Mouse (Mus musculus) embryonic facial prominence, embryonic 10.5 days (tissue): ENCODE results near the gene Chil5. TPM values are rescaled to one million over a fixed set of nuclear protein-coding genes. Genes with fewer than 3 reads are reported as not detected.
"Not testable (repeated sequence)": the region's sequence is repeated elsewhere in the genome, so short reads cannot be mapped to it uniquely, and the experiment has no call there.

Experiments
- DNase-seq: peaks from one replicate; pipeline ENCODE4 v3.0.0-alpha.2; 2017; ENCODE audit warnings: low spot score
- H3K27ac ChIP-seq: fragments of 300-500 bp; sonication (generic); replicated peaks from 2 replicates; pipeline ENCODE4 v1.5.1; 2016; ENCODE audit warnings: mild to moderate bottlenecking
- H3K27me3 ChIP-seq: fragments of 300-500 bp; sonication (generic); replicated peaks from 2 replicates; pipeline ENCODE4 v1.6.1; 2016; ENCODE audit warnings: low read depth, mild to moderate bottlenecking; ENCODE audit not compliant: poor library complexity, severe bottlenecking
- H3K36me3 ChIP-seq: fragments of 300-500 bp; sonication (generic); replicated peaks from 2 replicates; pipeline ENCODE4 v1.6.1; 2016; ENCODE audit warnings: mild to moderate bottlenecking, moderate library complexity
- H3K4me1 ChIP-seq: fragments of 300-500 bp; sonication (generic); 2 replicates; pipeline ENCODE4 v1.6.1; 2016
- H3K4me3 ChIP-seq: fragments of 300-500 bp; sonication (generic); 2 replicates; pipeline ENCODE4 v1.5.1; 2016; ENCODE audit warnings: mild to moderate bottlenecking, moderate library complexity
- H3K9me3 ChIP-seq: fragments of 300-500 bp; sonication (generic); 2 replicates; pipeline ENCODE4 v1.6.1; 2016; ENCODE audit warnings: mild to moderate bottlenecking
- WGBS: fragments of 180-500 bp; shearing (Covaris S2); methylation state at CpG from one replicate; pipeline ENCODE4 v1.1.7; 2016; 5-methylcytosine and 5-hydroxymethylcytosine counted together
- polyA plus RNA-seq: library from polyadenylated mRNA; unstranded; fragments of >200 nt; fragmentation: Nextera tagmentation; extraction: Ambion mirVana; gene quantifications from 2 replicates; pipeline ENCODE4 v1.2.1, GENCODE M21; 2016

Gene Chil5
- not detected in 2 replicates for polyA plus RNA-seq

DNA sequence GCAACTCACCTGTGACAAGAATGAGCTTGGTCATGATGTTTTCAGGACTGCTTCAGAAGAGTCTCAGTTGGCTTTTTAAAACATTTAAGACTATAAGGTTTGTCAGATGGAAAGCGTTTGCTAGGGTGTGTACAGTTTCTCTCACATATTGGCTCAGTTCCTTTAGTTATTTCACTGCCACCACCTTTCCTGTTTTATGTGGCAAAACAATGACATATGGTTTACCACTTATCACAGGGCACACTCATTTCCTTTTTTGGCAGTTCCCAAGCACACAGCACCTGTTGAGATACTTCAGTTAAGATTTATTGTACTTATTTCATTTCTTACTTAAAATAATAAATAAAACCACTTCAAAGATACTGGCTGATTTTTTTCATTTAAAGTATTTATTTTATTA is at the start of gene Chil5:
TSS of gene Chil5 (minus strand) at position 34 of the 400 bp plus-strand sequence.
- Histone ChIP-seq H3K27me3 (no peaks in the 10 kb centered on the region), H3K4me3 (no peak within 1 kb of the TSS), H3K36me3 (no peaks in the 10 kb centered on the region), H3K27ac (no peak within 1 kb of the TSS), H3K4me1 (no peaks in the 10 kb centered on the region), H3K9me3 (no peaks in the 10 kb centered on the region)
- DNase-seq: no peak
- 93% methylated on average over 1 of the region's 1 CpGs for WGBS

DNA sequence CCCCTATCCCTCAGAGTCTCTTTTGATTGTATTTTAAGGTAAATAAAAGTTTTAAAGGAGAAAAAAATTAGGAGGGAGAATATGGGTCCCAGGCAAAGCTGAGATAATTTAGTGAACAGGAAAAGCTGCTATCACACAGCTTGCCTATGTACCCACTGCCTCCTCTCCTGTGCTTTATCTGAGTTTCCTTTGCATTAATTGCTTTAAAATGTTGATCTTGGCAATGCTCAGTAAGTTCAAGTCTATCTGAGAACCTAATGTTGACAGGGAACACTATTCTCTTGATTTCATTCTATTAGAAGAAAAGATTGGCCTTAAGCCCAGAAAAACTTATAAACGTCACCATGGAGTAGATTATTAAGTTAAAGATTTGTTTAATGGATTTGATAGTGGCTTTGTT is 42.2 kb upstream of the Chil5 start:
- Histone ChIP-seq H3K4me3 (no peak overlapping the region), H3K27ac (no peak overlapping the region), H3K36me3 (no peaks in the 10 kb centered on the region), H3K9me3 (no peaks in the 10 kb centered on the region), H3K27me3 (no peaks in the 10 kb centered on the region), H3K4me1 (no peaks in the 10 kb centered on the region)
- WGBS: 80% methylated on average over 1 of the region's 1 CpGs
- no peak for DNase-seq

DNA sequence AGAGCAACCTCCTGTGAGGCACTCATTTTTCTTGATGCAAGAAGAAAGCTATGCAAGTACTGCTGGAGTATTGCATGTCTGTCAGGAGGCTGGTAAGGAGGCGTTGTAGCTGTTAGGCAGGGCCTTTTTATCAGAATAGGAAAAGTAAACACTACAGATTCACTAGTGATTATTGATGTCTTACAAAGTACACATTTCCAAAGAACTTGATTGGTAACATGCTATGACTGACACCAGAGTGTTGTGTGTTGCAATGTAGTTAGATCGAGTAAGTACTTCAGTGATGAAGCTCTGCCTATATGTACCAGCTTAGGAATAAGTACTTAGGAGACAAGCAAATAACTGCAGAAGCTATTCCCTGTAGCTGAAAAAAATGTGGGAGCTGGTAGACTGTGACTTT is 38.4 kb upstream of the Chil5 start:
- Histone ChIP-seq H3K36me3 (no peaks in the 10 kb centered on the region), H3K27ac (no peak overlapping the region), H3K27me3 (no peaks in the 10 kb centered on the region), H3K4me3 (no peak overlapping the region), H3K4me1 (no peaks in the 10 kb centered on the region), H3K9me3 (no peaks in the 10 kb centered on the region)
- no peak for DNase-seq
- 90% methylated on average over 2 of the region's 2 CpGs for WGBS

DNA sequence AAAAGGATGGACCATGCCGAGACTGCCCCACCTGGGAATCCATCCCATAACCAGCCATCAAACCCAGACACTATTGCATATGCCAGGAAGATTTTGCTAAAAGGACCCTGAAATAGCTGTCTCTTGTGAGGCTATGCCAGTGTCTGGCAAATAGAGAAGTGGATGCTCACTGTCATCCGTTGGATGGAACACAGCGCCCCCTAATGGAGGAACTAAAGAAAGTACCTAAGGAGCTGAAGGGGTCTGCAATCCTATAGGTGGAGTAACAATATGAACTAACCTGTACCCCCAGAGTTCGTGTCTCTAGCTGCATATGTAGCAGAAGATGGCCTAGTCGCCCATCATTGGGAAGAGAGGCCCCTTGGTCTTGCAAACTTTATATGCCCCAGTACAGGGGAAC is 35.1 kb upstream of the Chil5 start:
- 33% methylated on average over 5 of the region's 5 CpGs for WGBS
- H3K4me1 ChIP-seq, H3K27me3 ChIP-seq, DNase-seq, H3K27ac ChIP-seq, H3K4me3 ChIP-seq, H3K9me3 ChIP-seq, H3K36me3 ChIP-seq: not testable (repeated sequence)

DNA sequence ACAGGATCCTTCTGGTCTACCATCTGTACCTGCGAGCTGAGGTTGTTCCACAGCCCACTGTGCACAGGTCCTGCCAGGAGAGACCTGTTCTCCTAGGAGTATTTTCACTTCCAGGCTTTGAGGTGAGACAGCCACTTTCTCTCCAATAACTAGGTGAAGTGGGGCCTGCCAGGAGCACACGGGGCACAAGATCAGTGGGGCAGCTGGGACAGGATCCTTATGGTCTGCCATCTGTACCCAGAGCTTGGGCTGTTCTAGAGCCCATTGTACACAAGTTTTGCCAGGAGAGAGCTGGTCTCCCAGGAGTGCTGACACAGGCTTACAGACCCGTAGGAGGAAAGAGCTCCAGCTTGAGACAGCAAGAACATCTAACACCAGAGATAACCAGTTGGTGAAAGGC is 25.4 kb upstream of the Chil5 start:
- Histone ChIP-seq H3K4me1 (no peaks in the 10 kb centered on the region), H3K27ac (no peak overlapping the region), H3K4me3 (no peak overlapping the region), H3K27me3 (no peaks in the 10 kb centered on the region), H3K9me3 (0 out of 2 replicates have a peak, but pooled peaks cover 2% of the 10 kb centered on the region), H3K36me3 (no peaks in the 10 kb centered on the region)
- 82% methylated on average over 3 of the region's 3 CpGs for WGBS
- no peak for DNase-seq

DNA sequence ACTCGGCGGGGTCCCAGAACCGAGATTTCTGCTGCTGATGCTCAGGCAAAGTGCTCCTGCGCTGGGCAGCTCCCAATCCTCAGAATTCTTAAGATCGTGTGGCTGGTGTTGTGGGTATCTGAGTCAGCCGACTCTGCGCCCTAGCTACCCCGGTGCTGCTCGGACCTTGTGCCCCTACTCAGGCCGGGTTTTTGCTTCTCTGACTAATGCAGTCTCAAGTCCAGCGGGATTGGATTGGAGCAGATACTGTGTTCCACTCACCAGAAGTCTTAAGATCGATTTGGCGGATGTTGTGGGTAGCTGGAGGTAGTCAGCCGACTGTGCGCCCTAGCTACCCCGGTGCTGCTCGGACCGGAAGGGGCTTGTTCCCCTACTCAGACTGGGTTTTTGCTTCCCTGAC is 19.3 kb upstream of the Chil5 start:
- no peaks in the 10 kb centered on the region for H3K27me3 ChIP-seq
- no peak overlapping the region for H3K27ac ChIP-seq
- H3K4me3 ChIP-seq: no peak overlapping the region
- H3K36me3 ChIP-seq: no peaks in the 10 kb centered on the region
- WGBS: 72% methylated on average over 18 of the region's 18 CpGs
- no peak for DNase-seq
- H3K4me1 ChIP-seq: no peaks in the 10 kb centered on the region
- no peaks in the 10 kb centered on the region for H3K9me3 ChIP-seq

DNA sequence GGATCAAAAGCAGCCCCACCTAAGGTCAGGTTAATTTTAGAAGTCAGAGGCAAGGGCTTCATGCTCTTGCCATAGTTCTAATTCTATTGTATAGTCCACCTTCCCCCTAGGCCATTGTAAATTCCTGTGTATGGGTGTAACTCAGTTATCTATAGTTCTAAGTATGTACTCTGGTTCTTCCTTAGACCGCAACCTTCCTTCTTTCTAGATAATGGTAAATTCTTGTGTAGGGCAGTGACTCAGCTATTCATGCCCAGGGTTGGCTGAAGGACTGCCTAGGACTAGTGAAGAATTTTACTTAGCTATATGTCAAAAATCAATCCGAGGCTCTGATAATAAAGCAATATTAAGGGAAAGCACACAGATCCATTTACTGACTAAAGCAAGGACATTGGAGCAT is 7.7 kb upstream of the Chil5 start:
- Histone ChIP-seq H3K4me1 (no peaks in the 10 kb centered on the region), H3K4me3 (no peak overlapping the region), H3K36me3 (no peaks in the 10 kb centered on the region), H3K9me3 (no peaks in the 10 kb centered on the region), H3K27ac (no peak overlapping the region), H3K27me3 (no peaks in the 10 kb centered on the region)
- no peak for DNase-seq
- WGBS: 90% methylated on average over 2 of the region's 2 CpGs

DNA sequence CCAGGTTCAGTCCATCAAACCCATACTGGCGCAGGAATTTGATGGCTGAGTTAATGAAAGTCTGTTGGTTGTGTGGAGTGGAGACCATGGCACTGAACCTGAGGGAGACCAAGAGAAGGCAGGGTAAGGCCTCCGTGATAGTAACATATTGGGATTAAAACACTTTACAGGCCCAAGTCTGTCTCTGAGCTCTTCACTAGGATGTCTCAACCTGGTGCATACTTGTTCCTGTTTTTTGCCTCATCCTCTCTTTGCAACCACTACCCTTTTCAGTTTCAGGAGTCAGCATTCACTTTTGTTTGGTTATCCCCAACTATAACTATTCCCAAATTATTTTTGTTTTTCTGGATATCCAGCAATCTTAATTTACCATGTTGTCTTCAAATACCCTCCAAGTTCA is 8.5 kb downstream of the Chil5 start:
- no peaks in the 10 kb centered on the region for H3K27me3 ChIP-seq
- H3K9me3 ChIP-seq: no peaks in the 10 kb centered on the region
- no peaks in the 10 kb centered on the region for H3K4me1 ChIP-seq
- DNase-seq: no peak
- no peak overlapping the region for H3K4me3 ChIP-seq
- H3K36me3 ChIP-seq: no peaks in the 10 kb centered on the region
- H3K27ac ChIP-seq: no peak overlapping the region
- 90% methylated on average over 2 of the region's 2 CpGs for WGBS

DNA sequence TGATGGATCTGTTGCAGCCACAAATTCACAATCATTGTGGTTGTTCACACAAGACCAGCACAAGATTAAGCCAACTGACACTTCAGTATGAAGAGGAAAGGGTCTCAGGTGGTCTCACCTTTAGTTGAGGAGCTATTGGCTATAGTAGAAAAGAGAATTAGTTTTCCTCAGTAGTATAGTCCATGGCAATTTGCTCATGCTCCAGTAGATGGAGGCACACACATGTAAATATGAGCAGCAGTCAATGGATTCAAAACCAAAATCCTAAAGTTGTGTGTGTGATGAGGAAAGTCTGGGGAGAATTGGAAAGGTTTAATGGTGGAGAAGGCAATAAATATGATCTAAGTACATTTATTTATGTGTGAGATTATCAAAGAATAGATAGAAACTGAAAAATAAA is 10.8 kb downstream of the Chil5 start:
- Histone ChIP-seq H3K4me1 (no peaks in the 10 kb centered on the region), H3K27ac (no peak overlapping the region), H3K27me3 (no peaks in the 10 kb centered on the region), H3K4me3 (no peak overlapping the region), H3K36me3 (no peaks in the 10 kb centered on the region), H3K9me3 (no peaks in the 10 kb centered on the region)
- DNase-seq: no peak

DNA sequence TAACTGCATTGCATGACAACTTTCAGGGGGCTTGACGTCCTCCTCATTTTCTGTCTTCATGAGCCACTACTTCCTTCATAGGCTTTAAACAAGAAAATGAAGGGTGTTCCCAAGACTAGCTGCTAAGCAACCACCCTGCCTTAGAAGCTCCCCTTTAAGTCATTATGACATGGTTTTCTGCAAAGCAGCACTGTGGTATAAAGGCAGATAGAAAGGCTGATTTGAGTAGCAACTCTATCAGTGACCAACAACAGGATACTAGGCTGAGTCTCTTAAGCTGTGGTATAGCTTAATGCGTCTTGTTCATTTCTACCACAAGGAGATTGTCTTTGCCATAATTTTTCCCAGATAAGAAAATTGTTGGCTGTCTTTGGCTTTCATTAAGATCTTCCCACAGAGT is 18.1 kb downstream of the Chil5 start, which contains the start of gene Pifo:
TSS of gene Pifo (minus strand) at position 101 of the 400 bp plus-strand sequence.
- no peaks in the 10 kb centered on the region for H3K36me3 ChIP-seq
- H3K9me3 ChIP-seq: no peaks in the 10 kb centered on the region
- no peaks in the 10 kb centered on the region for H3K27me3 ChIP-seq
- WGBS: 90% methylated on average over 2 of the region's 2 CpGs
- H3K27ac ChIP-seq: no peak within 1 kb of the TSS
- no peaks in the 10 kb centered on the region for H3K4me1 ChIP-seq
- no peak within 1 kb of the TSS for H3K4me3 ChIP-seq
- DNase-seq: no peak

DNA sequence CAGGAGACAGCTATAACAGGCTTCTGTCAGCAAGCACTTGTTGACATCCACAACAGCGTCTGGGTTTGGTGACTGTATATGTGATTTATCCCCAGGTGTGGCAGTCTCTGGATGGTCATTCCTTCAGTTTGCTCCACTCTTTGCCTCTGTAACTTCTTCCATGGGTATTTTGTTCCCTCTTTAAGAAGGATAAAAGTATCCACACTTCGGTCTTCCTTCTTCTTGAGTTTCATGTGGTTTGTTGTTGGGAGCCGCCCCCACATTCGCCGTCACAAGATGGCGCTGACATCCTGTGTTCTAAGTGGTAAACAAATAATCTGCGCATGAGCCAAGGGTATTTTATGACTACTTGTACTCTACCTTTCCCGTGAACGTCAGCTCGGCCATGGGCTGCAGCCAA is 29.3 kb downstream of the Chil5 start:
- DNase-seq, H3K4me1 ChIP-seq, H3K27me3 ChIP-seq, H3K9me3 ChIP-seq, H3K36me3 ChIP-seq, H3K4me3 ChIP-seq, H3K27ac ChIP-seq: not testable (repeated sequence)
- 69% methylated on average over 10 of the region's 10 CpGs for WGBS

DNA sequence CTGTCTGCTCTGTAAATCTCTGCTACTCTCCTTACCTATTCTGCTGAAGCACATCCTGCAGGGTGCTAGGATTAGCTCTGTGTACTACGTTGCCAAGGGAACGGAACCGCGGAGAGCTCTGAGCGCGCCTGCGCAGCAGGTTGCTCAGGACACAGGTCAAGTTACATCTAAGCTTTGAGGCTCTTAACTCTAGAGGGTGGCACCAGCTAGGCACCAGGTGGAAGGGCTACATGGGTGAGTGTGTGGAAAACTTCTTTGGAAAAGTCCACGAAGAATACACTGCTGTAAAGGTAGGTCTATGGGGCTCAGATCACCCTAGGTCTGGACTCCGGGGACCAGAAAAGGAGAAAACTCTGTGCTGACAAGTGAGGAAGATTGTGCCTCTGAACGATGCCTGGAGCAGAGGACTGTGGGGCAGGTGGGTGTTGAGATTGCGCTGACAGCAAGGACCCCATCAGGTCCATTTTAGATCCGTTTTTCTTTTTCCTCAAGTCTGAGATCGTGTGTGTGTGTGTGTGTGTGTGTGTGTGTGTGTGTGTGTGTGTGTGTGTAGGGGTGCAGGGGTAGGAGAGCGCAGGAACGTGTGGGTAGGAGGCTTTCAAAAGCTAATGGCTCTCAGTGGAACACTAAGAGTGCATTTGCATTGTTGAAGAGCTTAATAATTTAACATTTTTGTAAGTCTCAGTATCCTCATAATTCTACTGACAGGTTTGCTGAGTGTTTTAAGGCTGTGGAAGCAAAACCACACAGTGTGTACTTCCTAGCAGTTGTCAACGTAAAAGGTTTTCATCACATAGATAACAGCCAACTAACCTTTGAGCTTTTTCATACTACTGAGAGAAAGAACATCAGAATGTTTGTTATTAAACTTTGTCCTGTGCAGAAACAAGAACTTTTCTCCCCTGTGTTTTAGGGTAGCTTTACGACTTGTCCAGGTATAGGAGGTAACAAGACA is 30.9 kb downstream of the Chil5 start:
- Histone ChIP-seq H3K9me3 (no peaks in the 10 kb centered on the region), H3K27me3 (no peaks in the 10 kb centered on the region), H3K27ac (no peak overlapping the region), H3K4me1 (peaks cover 10% of the 10 kb centered on the region), H3K4me3 (peak overlapping the region; percentile 45), H3K36me3 (no peaks in the 10 kb centered on the region)
- whole genome bisulfite sequencing: 23% methylated on average over 17 of the region's 17 CpGs
- peak; percentile 80 for DNase-seq

DNA sequence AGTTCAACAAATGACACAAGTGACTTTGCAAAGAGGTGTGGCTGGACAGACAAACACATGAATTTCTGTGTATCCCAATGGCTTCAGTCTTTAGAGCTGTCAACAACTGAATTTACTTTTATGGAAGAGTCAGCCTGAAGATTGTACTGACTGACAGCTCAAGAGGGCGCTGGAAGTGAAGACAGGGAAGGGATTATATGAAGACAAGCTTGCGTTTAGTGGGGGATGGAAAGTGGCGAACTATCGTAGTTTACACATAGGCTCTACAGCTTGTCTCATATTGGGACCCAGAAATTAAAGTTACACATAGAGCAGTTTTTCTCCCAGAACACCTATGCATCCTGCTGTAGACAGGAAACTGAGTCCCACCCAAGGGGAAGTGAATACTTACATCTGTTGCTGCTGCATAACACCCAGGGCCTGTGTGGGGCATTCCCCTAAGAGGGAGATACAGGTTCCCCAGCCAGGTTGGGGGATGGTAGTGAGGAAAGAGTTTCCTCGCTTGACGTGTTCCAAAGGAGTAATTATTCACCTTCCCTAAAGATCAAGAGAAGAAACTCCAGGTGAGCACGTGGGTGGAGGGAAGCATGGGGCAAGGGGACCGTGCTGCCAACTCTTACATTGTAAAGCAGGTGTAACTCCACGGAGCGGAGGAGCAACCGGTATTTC is 31.8 kb downstream of the Chil5 start:
- H3K27me3 ChIP-seq: no peaks in the 10 kb centered on the region
- H3K9me3 ChIP-seq: no peaks in the 10 kb centered on the region
- H3K4me3 ChIP-seq: peak overlapping the region; percentile 45
- WGBS: 20% methylated on average over 11 of the region's 11 CpGs
- H3K36me3 ChIP-seq: no peaks in the 10 kb centered on the region
- peaks cover 10% of the 10 kb centered on the region for H3K4me1 ChIP-seq
- no peak for DNase-seq
- no peak overlapping the region for H3K27ac ChIP-seq
